Mouse (Mus musculus): ENCODE measurements at regions not wholly inside any gene's neighbourhood (a gene's known extent, or its start where the extent isn't known, plus 50 kb on each side); places are given as distances from the start of the nearest gene placed in this dataset.
A peak's percentile ranks its signal among the peaks of the same experiment; 100 is the strongest.

- 0 out of 2 replicates have a peak overlapping the region, but pooled peaks have one; percentile 18 for H3K4me2 ChIP-seq (ENCODE audit: low read length)
- WGBS, result 9% methylated on average over 9 of the region's 9 CpGs
- no peaks in the 10 kb centered on the region for H3K4me1 ChIP-seq (ENCODE audit: control insufficient read depth, insufficient read depth, low read depth, low read length)
- no peaks in the 10 kb centered on the region for H3K9me3 ChIP-seq (ENCODE audit: control insufficient read depth, low read length)
- no peak overlapping the region for H3K9ac ChIP-seq (ENCODE audit: low read depth, low read length)
- no peak overlapping the region for H3K4me3 ChIP-seq (ENCODE audit: low read length)
- H3K36me3 ChIP-seq (ENCODE audit: control insufficient read depth, insufficient read depth, low read length), result no peaks in the 10 kb centered on the region
- ATAC-seq, result peak; percentile 87
- no peaks in the 10 kb centered on the region for H3K27me3 ChIP-seq (replicated peaks; ENCODE audit: control insufficient read depth, insufficient read depth, low read length)
- no peak overlapping the region for H3K27ac ChIP-seq (ENCODE audit: low read depth, low read length)
These were observed 66.6 kb upstream of the BC052040 start for GRCm38 (mm10) chr2:115514831-115515428.

GRCm38 (mm10) chr2:115515470-115515869 lies 66.0 kb upstream of the BC052040 start:
- WGBS, result 63% methylated on average over 6 of the region's 6 CpGs
- Histone ChIP-seq H3K4me2 (ENCODE audit: low read length) (no peak overlapping the region), H3K9me3 (ENCODE audit: control insufficient read depth, low read length) (no peaks in the 10 kb centered on the region), H3K4me1 (ENCODE audit: control insufficient read depth, insufficient read depth, low read depth, low read length) (no peaks in the 10 kb centered on the region), H3K36me3 (ENCODE audit: control insufficient read depth, insufficient read depth, low read length) (no peaks in the 10 kb centered on the region), H3K4me3 (ENCODE audit: low read length) (no peak overlapping the region), H3K9ac (ENCODE audit: low read depth, low read length) (no peak overlapping the region), H3K27me3 (replicated peaks; ENCODE audit: control insufficient read depth, insufficient read depth, low read length) (no peaks in the 10 kb centered on the region), H3K27ac (ENCODE audit: low read depth, low read length) (no peak overlapping the region)
- no peak for ATAC-seq

GRCm38 (mm10) chr2:115516824-115517223 lies 64.7 kb upstream of the BC052040 start:
- H3K27ac ChIP-seq (ENCODE audit: low read depth, low read length), result no peak overlapping the region
- WGBS, result 53% methylated on average over 2 of the region's 2 CpGs
- no peak overlapping the region for H3K4me2 ChIP-seq (ENCODE audit: low read length)
- H3K4me1 ChIP-seq (ENCODE audit: control insufficient read depth, insufficient read depth, low read depth, low read length), result no peaks in the 10 kb centered on the region
- H3K27me3 ChIP-seq (replicated peaks; ENCODE audit: control insufficient read depth, insufficient read depth, low read length), result no peaks in the 10 kb centered on the region
- no peaks in the 10 kb centered on the region for H3K36me3 ChIP-seq (ENCODE audit: control insufficient read depth, insufficient read depth, low read length)
- H3K4me3 ChIP-seq (ENCODE audit: low read length), result no peak overlapping the region
- no peak for ATAC-seq
- no peak overlapping the region for H3K9ac ChIP-seq (ENCODE audit: low read depth, low read length)
- no peaks in the 10 kb centered on the region for H3K9me3 ChIP-seq (ENCODE audit: control insufficient read depth, low read length)

- H3K9me3 ChIP-seq (ENCODE audit: control insufficient read depth, low read length), result no peaks in the 10 kb centered on the region
- no peak overlapping the region for H3K4me3 ChIP-seq (ENCODE audit: low read length)
- no peak for ATAC-seq
These were observed 61.5 kb upstream of the BC052040 start for GRCm38 (mm10) chr2:115519974-115520373.

GRCm38 (mm10) chr2:115520413-115521139 lies 60.9 kb upstream of the BC052040 start:
- WGBS, result 54% methylated on average over 10 of the region's 10 CpGs
- no peaks in the 10 kb centered on the region for H3K36me3 ChIP-seq (ENCODE audit: control insufficient read depth, insufficient read depth, low read length)
- no peak for ATAC-seq
- H3K4me3 ChIP-seq (ENCODE audit: low read length), result no peak overlapping the region
- H3K4me1 ChIP-seq (ENCODE audit: control insufficient read depth, insufficient read depth, low read depth, low read length), result no peaks in the 10 kb centered on the region
- no peaks in the 10 kb centered on the region for H3K27me3 ChIP-seq (replicated peaks; ENCODE audit: control insufficient read depth, insufficient read depth, low read length)
- H3K4me2 ChIP-seq (ENCODE audit: low read length), result no peak overlapping the region
- H3K9ac ChIP-seq (ENCODE audit: low read depth, low read length), result no peak overlapping the region
- no peaks in the 10 kb centered on the region for H3K9me3 ChIP-seq (ENCODE audit: control insufficient read depth, low read length)
- H3K27ac ChIP-seq (ENCODE audit: low read depth, low read length), result no peak overlapping the region

More at GRCm38 (mm10) chr2:115519974-115520373, 61.5 kb upstream of the BC052040 start:
- Histone ChIP-seq H3K27me3 (replicated peaks; ENCODE audit: control insufficient read depth, insufficient read depth, low read length) (no peaks in the 10 kb centered on the region), H3K4me2 (ENCODE audit: low read length) (no peak overlapping the region), H3K9ac (ENCODE audit: low read depth, low read length) (no peak overlapping the region), H3K36me3 (ENCODE audit: control insufficient read depth, insufficient read depth, low read length) (no peaks in the 10 kb centered on the region), H3K27ac (ENCODE audit: low read depth, low read length) (no peak overlapping the region), H3K4me1 (ENCODE audit: control insufficient read depth, insufficient read depth, low read depth, low read length) (no peaks in the 10 kb centered on the region)
- 74% methylated on average over 5 of the region's 5 CpGs for WGBS

GRCm38 (mm10) chr2:115529878-115530277 lies 51.6 kb upstream of the BC052040 start:
- 92% methylated on average over 2 of the region's 2 CpGs for WGBS
- ATAC-seq, result no peak
- no peaks in the 10 kb centered on the region for H3K4me1 ChIP-seq (ENCODE audit: control insufficient read depth, insufficient read depth, low read depth, low read length)
- H3K9ac ChIP-seq (ENCODE audit: low read depth, low read length), result no peak overlapping the region
- no peaks in the 10 kb centered on the region for H3K27me3 ChIP-seq (replicated peaks; ENCODE audit: control insufficient read depth, insufficient read depth, low read length)
- no peak overlapping the region for H3K4me3 ChIP-seq (ENCODE audit: low read length)
- H3K4me2 ChIP-seq (ENCODE audit: low read length), result no peak overlapping the region
- no peak overlapping the region for H3K27ac ChIP-seq (ENCODE audit: low read depth, low read length)
- H3K9me3 ChIP-seq (ENCODE audit: control insufficient read depth, low read length), result no peaks in the 10 kb centered on the region
- no peaks in the 10 kb centered on the region for H3K36me3 ChIP-seq (ENCODE audit: control insufficient read depth, insufficient read depth, low read length)
